Mouse (Mus musculus) heart, embryonic 12.5 days (tissue): ENCODE measurements at regions not wholly inside any gene's neighbourhood (a gene's known extent, or its start where the extent isn't known, plus 50 kb on each side); places are given as distances from the start of the nearest gene placed in this dataset.
A peak's percentile ranks its signal among the peaks of the same experiment; 100 is the strongest.

ENCODE experiments used
- ATAC-seq: fragments of 200-750 bp; cut with Nextera tagmentation; 2 replicates; pipeline ENCODE4 v1.8.0; 2017; ENCODE audit warnings: moderate TSS enrichment, moderate library complexity; ENCODE audit not compliant: insufficient number of reproducible peaks, low FRiP score
- H3K27ac ChIP-seq: fragments of 300-500 bp; sonication (generic); 2 replicates; pipeline ENCODE4 v1.5.1; 2016; ENCODE audit warnings: mild to moderate bottlenecking, moderate library complexity; ENCODE audit not compliant: poor library complexity, severe bottlenecking
- H3K27me3 ChIP-seq: fragments of 300-500 bp; sonication (generic); replicated peaks from 2 replicates; pipeline ENCODE4 v1.6.1; 2016; ENCODE audit warnings: mild to moderate bottlenecking, moderate library complexity
- H3K36me3 ChIP-seq: fragments of 300-500 bp; sonication (generic); 2 replicates; pipeline ENCODE4 v1.6.1; 2016; ENCODE audit warnings: mild to moderate bottlenecking, moderate library complexity
- H3K4me1 ChIP-seq: fragments of 300-500 bp; sonication (generic); replicated peaks from 2 replicates; pipeline ENCODE4 v1.6.1; 2016; ENCODE audit warnings: mild to moderate bottlenecking
- H3K4me2 ChIP-seq: fragments of 300-500 bp; sonication (generic); 2 replicates; pipeline ENCODE4 v1.6.1; 2016; ENCODE audit warnings: mild to moderate bottlenecking, moderate library complexity
- H3K4me3 ChIP-seq: fragments of 300-500 bp; sonication (generic); 2 replicates; pipeline ENCODE4 v1.5.1; 2016; ENCODE audit warnings: mild to moderate bottlenecking
- H3K9ac ChIP-seq: fragments of 300-500 bp; sonication (generic); 2 replicates; pipeline ENCODE4 v1.6.1; 2016; ENCODE audit warnings: mild to moderate bottlenecking, moderate library complexity
- H3K9me3 ChIP-seq: fragments of 300-500 bp; sonication (generic); replicated peaks from 2 replicates; pipeline ENCODE4 v1.6.1; 2016; ENCODE audit warnings: mild to moderate bottlenecking, moderate library complexity
- WGBS: fragments of 180-500 bp; shearing (Covaris S2); methylation state at CpG from one replicate; pipeline ENCODE4 v1.1.7; 2016; 5-methylcytosine and 5-hydroxymethylcytosine counted together

DNA sequence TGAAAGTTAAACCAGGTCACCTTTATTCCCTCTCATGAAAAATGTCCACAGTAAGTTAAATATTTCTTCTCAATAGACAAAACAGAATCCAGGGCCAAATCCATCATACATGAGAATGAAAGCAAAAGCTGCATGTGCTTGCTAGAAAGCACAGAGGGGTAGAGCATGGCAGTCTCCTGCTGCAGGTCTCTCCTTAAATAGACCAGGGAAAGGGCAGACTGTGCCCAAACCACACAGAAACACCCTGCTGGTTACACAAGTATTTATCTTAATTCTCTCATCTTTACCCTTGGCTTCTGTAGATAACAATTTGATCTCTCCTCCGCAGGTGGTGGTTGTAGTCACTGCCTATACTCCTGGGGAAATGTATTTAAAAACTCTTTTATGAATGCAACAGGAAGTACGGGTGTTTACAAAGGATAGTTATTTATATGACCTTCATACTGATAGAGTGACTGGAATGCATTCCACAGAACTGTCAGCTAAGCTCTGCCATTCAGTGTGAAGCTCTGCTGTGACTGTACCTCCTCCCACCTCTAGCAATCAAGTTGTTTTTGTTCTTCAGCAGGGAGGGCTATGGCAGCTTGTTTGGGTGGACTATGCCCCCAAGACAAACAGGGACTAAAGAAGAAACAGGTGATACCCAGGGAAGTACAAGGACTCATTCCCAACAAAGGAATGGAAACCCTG is 538.4 kb upstream of the Nrsn1 start:
- Histone ChIP-seq H3K27ac (peak overlapping the region; percentile 32), H3K36me3 (no peaks in the 10 kb centered on the region), H3K4me3 (no peak overlapping the region), H3K9ac (no peak overlapping the region), H3K4me1 (0 out of 2 replicates have a peak, but pooled peaks cover 8% of the 10 kb centered on the region), H3K4me2 (peak overlapping the region; percentile 11; the same call in 1 of the 2 replicates), H3K9me3 (no peaks in the 10 kb centered on the region), H3K27me3 (no peaks in the 10 kb centered on the region)
- WGBS, result 37% methylated on average over 2 of the region's 2 CpGs
- 0 out of 2 replicates have a peak, but pooled peaks have one; percentile 42 for ATAC-seq

DNA sequence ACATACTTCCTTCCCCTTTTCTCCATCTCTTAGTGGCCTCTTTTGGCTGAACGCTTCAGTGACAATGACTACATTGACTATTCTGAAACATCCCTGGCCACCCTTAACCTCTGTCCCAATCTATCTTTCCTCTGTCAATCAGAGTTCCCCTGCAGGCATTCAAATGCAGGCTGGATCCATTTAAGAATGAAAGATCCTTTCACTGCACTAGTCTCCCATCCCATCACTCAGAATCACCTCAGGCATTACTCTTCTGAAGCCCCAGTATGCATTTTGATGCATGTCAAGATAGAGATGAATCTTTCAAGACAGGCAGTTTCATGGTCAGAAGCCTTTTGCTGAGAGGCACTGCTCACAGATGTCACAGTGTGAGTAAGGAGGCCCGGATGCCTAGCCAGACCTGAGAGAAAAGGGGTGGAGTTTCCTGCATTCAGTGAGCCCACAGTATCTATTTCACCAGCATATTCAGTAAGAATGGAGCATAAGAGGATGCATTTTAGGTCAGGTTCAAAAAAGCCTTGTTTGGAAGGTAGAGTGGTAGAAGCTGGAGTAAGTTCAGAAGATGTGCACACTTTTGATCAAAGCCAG is 523.0 kb upstream of the Nrsn1 start:
- 50% methylated on average over 2 of the region's 2 CpGs for WGBS
- H3K4me1 ChIP-seq, result peaks cover 6% of the 10 kb centered on the region; the same call in 1 of the 2 replicates

DNA sequence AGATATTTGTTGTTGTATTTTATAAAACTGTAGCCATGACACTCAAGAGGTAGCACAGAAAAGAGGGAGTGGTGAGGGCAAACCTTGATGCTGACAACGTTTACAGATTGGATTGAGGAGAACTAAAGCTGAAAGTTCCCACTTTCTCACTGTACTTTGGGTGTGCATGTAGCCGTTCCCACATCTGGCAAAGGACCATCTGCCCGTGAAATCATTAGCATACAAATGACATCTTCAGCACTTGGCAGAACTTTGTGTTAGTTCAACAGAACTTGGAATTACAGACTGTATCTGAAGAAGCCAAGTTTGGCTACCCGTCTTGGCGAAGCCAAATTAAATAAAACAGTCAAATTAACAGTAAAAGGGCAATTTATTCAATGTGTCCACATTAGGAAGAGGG is 510.9 kb upstream of the Nrsn1 start:
- Histone ChIP-seq H3K9ac (no peak overlapping the region), H3K4me2 (no peak overlapping the region), H3K9me3 (no peaks in the 10 kb centered on the region), H3K4me1 (no peaks in the 10 kb centered on the region), H3K36me3 (no peaks in the 10 kb centered on the region), H3K4me3 (no peak overlapping the region), H3K27me3 (no peaks in the 10 kb centered on the region), H3K27ac (no peak overlapping the region)
- 72% methylated on average over 5 of the region's 5 CpGs for WGBS
- no peak for ATAC-seq

More for the DNA sequence above, 523.0 kb upstream of the Nrsn1 start:
- Histone ChIP-seq H3K9me3 (no peaks in the 10 kb centered on the region), H3K4me2 (no peak overlapping the region), H3K9ac (no peak overlapping the region), H3K36me3 (no peaks in the 10 kb centered on the region), H3K4me3 (no peak overlapping the region), H3K27me3 (no peaks in the 10 kb centered on the region), H3K27ac (no peak overlapping the region)
- ATAC-seq, result no peak

DNA sequence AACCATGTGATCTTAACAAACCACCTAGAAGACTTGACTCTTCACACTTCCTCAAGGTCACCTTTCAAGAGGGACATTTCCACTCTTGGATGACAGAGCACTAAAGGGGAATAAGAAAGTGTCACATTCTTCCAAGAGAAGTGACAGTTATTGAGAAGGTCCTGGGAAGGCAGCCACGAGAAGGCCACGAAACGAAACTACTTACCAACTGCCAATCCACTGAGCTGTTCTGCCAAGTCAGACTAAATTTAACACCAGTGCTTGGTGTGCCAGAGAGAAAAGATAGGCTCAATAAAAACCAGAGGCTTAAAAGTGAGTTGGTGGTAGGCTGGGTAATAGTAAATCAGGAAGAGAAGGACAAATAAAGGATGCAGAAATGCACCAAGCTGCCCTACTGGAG is 507.4 kb upstream of the Nrsn1 start:
- Histone ChIP-seq H3K9ac (no peak overlapping the region), H3K36me3 (no peaks in the 10 kb centered on the region), H3K4me3 (no peak overlapping the region), H3K4me2 (no peak overlapping the region; the same call in 1 of the 2 replicates), H3K27me3 (no peaks in the 10 kb centered on the region), H3K4me1 (no peaks in the 10 kb centered on the region), H3K9me3 (no peaks in the 10 kb centered on the region), H3K27ac (no peak overlapping the region)
- ATAC-seq, result no peak
- 41% methylated on average over 3 of the region's 3 CpGs for WGBS

DNA sequence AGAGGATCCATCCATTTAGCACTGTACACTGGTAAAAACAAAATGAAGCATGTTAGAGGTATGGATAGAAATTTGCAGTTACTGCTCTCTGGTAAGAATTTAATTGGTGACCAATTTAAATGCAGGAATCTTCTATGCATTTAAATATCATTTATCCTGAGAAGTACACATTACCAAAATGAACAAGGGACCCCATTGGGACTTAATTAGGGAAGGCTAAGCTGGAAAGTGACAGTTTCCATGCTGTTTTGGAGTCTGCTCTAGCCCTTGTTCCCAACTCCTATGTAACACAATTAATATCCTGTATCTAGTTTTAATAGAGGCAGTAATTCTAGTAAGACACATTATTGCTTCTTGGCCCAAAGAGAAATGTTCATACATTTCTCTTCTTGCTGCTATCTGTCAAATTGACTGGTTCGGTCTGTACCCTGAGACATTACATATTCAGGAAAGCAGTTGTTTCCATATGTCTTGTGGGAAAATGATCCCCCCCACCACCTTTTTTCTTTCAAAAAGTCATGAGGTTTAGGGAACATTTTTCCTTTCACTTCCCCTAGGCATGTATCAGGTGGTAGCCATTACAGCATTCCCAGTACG is 504.4 kb upstream of the Nrsn1 start:
- no peaks in the 10 kb centered on the region for H3K9me3 ChIP-seq
- WGBS, result 80% methylated on average over 2 of the region's 2 CpGs
- no peaks in the 10 kb centered on the region for H3K27me3 ChIP-seq
- no peak overlapping the region for H3K27ac ChIP-seq
- H3K9ac ChIP-seq, result no peak overlapping the region
- no peak overlapping the region for H3K4me2 ChIP-seq
- H3K4me1 ChIP-seq, result no peaks in the 10 kb centered on the region
- ATAC-seq, result no peak
- no peak overlapping the region for H3K4me3 ChIP-seq
- H3K36me3 ChIP-seq, result no peaks in the 10 kb centered on the region

DNA sequence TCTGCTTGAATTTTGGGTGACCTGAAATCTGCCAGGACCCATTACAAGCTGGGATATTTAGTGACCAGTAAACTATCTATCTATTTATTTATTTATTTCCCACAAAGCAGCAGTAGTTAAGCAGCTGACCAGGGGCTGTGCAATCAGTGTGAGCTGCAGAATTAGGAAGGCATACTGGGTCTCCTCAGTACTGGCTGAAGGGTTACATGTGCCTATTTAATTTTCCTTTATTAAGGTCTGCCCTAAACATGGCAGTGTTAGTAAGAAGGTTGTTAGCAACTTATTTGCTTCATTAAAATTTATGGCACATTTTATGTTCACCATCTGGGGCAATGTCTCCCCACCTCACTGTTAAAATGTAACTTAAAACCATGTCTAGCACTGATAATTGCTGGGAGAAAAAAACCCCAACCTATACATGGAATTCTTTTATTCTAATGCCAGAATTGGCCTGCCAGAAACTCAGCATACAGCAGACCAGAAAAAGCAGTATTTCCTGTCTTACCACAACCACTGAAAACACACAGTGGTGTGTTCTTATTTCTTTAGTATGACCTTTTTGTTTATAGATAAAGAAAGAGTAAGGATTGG is 484.3 kb upstream of the Nrsn1 start:
- H3K27ac ChIP-seq, result no peak overlapping the region

DNA sequence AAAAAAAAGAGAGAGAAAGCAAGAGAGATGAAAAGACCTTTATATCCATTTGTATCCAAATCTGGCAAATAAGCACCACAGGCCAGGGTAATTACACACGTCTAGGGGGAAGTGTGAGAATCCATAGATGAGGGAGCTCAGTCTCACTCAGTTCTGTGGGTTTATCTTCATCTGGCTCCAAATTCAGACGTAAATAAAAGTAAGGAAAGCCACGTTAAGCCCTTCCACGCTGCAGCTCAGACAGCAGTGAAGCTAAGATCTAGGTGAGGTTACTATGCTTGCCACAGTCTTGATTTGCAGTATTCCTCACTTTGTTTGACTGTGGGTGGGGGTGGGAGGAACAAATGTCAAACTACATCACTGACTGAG is 481.1 kb upstream of the Nrsn1 start:
- H3K4me1 ChIP-seq, result peaks cover 7% of the 10 kb centered on the region
- no peaks in the 10 kb centered on the region for H3K27me3 ChIP-seq
- no peak overlapping the region for H3K4me2 ChIP-seq
- no peak overlapping the region for H3K4me3 ChIP-seq
- WGBS, result 53% methylated on average over 4 of the region's 4 CpGs
- ATAC-seq, result no peak
- H3K9me3 ChIP-seq, result no peaks in the 10 kb centered on the region
- H3K9ac ChIP-seq, result no peak overlapping the region
- H3K36me3 ChIP-seq, result no peaks in the 10 kb centered on the region
- H3K27ac ChIP-seq, result no peak overlapping the region

More for the DNA sequence above, 484.3 kb upstream of the Nrsn1 start:
- H3K36me3 ChIP-seq, result no peaks in the 10 kb centered on the region
- no peak overlapping the region for H3K9ac ChIP-seq
- ATAC-seq, result no peak
- no peaks in the 10 kb centered on the region for H3K27me3 ChIP-seq
- peaks cover 7% of the 10 kb centered on the region for H3K4me1 ChIP-seq
- H3K4me3 ChIP-seq, result no peak overlapping the region
- 0 out of 2 replicates have a peak, but pooled peaks cover 4% of the 10 kb centered on the region for H3K9me3 ChIP-seq
- no peak overlapping the region for H3K4me2 ChIP-seq

DNA sequence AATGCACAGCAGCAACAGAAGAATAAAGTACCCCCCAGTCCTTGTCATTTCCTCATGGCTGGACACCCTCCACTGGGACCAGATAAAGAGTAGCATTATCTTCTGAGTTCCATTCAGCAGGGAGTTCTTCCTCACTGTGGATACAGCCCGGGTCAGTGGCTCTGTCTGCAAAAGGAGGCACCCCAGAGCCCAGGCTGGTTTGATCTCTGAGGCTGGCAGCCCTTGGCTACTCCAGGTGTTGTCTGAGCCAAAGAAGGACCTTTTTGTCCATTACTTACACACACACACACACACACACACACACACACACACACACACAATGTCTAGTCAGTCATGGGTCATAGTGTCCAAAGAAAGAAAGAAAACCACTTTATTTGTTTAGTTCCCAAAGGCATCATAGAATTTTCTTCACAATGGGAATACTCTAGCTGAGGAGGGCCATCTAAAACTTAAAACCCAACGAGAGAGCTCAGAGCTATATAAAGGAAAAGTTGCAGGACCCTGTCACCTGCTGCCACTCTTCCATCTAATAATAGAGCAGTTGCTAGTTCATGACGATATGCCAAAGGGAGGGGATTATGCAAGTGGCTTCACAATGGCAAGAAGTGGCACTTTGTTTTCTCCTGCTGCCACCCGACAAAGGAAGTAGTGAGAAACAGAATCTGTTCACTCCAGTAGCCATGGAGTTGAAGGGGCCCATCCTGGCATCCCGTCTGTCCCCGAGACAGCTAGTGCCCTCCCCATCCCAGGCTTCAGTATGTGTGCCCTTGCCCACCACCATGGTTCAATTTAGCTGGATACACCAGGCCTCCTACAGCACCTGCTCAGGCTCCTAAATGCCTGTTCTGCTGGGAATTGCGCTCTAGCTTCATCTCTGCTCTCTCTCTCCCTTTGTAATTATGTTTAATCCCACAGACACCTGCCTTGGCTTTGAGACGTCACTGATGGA is 480.4 kb upstream of the Nrsn1 start:
- Histone ChIP-seq H3K9me3 (no peaks in the 10 kb centered on the region), H3K27ac (no peak overlapping the region), H3K4me2 (peak overlapping the region; percentile 23; the same call in 1 of the 2 replicates), H3K36me3 (no peaks in the 10 kb centered on the region), H3K4me1 (peaks cover 7% of the 10 kb centered on the region), H3K9ac (no peak overlapping the region), H3K27me3 (no peaks in the 10 kb centered on the region), H3K4me3 (no peak overlapping the region)
- WGBS, result 37% methylated on average over 8 of the region's 8 CpGs
- no peak for ATAC-seq

DNA sequence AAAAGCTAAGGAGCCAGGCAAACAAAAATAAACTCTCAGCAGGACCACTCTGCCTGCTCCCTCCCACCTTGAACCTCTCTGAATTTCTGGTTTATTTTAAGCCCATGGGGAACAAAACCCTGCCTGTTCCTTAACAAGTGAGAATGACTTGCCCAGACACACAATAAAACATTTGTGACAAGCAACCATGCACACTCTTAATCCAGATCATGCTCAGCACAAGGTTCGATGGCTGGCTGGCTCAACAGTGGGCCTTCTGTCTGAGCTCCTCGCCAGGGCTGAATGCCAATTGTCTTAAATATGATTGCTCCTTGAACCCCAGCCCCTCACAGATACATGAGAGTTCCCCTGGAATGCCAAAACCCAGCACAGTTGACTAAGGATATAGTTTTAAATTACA is 468.3 kb upstream of the Nrsn1 start:
- H3K27ac ChIP-seq, result 0 out of 2 replicates have a peak overlapping the region, but pooled peaks have one; percentile 47
- no peaks in the 10 kb centered on the region for H3K36me3 ChIP-seq
- no peaks in the 10 kb centered on the region for H3K9me3 ChIP-seq
- no peaks in the 10 kb centered on the region for H3K27me3 ChIP-seq
- no peak overlapping the region for H3K4me2 ChIP-seq
- no peak overlapping the region for H3K9ac ChIP-seq
- WGBS, result 35% methylated on average over 2 of the region's 2 CpGs
- no peak overlapping the region for H3K4me3 ChIP-seq
- no peak for ATAC-seq
- peaks cover 15% of the 10 kb centered on the region for H3K4me1 ChIP-seq

DNA sequence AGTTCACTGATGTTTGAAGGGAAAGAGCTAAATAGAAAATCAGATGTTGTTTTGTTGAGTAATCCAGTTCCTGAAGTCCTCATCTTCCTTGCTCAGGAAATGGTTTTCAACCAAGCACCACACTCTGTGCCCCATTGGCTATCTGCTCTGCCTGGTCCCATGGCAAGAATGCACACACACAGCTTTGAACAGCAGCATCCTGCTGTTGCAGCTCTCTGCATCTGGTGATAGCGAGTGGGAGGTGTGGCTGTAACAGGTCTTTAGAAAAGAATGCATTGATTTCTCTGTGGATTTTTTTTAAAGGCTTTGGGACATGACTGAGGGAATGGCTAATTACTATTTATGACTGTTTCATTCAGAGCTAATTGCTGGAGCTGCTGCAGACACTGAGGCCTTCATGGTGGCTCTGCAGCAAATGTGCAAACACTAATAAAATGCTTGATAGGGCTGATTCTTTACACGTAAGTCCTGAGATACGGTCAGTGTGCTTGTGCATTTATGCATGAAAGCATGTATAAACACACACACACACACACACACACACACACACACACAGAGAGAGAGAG is 459.1 kb upstream of the Nrsn1 start:
- H3K4me2 ChIP-seq, result no peak overlapping the region
- no peaks in the 10 kb centered on the region for H3K9me3 ChIP-seq
- no peak for ATAC-seq
- H3K4me3 ChIP-seq, result no peak overlapping the region
- WGBS, result 81% methylated on average over 3 of the region's 3 CpGs
- H3K36me3 ChIP-seq, result no peaks in the 10 kb centered on the region
- no peak overlapping the region for H3K9ac ChIP-seq
- no peaks in the 10 kb centered on the region for H3K27me3 ChIP-seq
- no peak overlapping the region for H3K27ac ChIP-seq
- no peaks in the 10 kb centered on the region; the same call in 1 of the 2 replicates for H3K4me1 ChIP-seq
